Mouse (Mus musculus): ENCODE data around the gene Dnajb7. TPM values are rescaled to one million over a fixed set of nuclear protein-coding genes. Genes with fewer than 3 reads are reported as not detected.

Gene Dnajb7
- total and polyA plus RNA-seq, 2 experiments from 2014 or later, result 0.46 TPM; not detected in 1

GRCm38 (mm10) chr15:81361022-81361404 is 47.1 kb downstream of the Dnajb7 start:
- WGBS, result 31% methylated on average over 6 of the region's 6 CpGs
- no peaks in the 10 kb centered on the region for H3K9me3 ChIP-seq (replicated peaks; ENCODE audit: control insufficient read depth, low read length)
- H3K27ac ChIP-seq (ENCODE audit: low read depth), result peak overlapping the region; percentile 88
- H3K4me2 ChIP-seq (ENCODE audit: low read depth, low read length), result peak overlapping the region; percentile 82
- H3K36me3 ChIP-seq (replicated peaks; ENCODE audit: control insufficient read depth, insufficient read depth, low read length), result peaks cover 24% of the 10 kb centered on the region
- DNase-seq (ENCODE audit: low spot score) (no peak), ATAC-seq (ENCODE audit: insufficient read depth, low read depth) (peak; percentile 37)
- peak overlapping the region; percentile 79 for H3K4me3 ChIP-seq (ENCODE audit: low read depth, low read length)
- peaks cover 17% of the 10 kb centered on the region; the same call in 1 of the 2 replicates for H3K4me1 ChIP-seq (ENCODE audit: control insufficient read depth, insufficient read depth)
- H3K27me3 ChIP-seq (ENCODE audit: control insufficient read depth, insufficient read depth, low read length), result no peaks in the 10 kb centered on the region
- H3K9ac ChIP-seq (replicated peaks; ENCODE audit: low read depth, low read length), result peak overlapping the region; percentile 77; the same call in 1 of the 2 replicates
- TF ChIP-seq CTCF (IDR thresholded peaks at IDR 0.05; ENCODE audit: low read depth) (no peak), EP300 (IDR thresholded peaks at IDR 0.05; ENCODE audit: low read depth) (peak; percentile 49; the same call in 1 of the 2 replicates)

DNA sequence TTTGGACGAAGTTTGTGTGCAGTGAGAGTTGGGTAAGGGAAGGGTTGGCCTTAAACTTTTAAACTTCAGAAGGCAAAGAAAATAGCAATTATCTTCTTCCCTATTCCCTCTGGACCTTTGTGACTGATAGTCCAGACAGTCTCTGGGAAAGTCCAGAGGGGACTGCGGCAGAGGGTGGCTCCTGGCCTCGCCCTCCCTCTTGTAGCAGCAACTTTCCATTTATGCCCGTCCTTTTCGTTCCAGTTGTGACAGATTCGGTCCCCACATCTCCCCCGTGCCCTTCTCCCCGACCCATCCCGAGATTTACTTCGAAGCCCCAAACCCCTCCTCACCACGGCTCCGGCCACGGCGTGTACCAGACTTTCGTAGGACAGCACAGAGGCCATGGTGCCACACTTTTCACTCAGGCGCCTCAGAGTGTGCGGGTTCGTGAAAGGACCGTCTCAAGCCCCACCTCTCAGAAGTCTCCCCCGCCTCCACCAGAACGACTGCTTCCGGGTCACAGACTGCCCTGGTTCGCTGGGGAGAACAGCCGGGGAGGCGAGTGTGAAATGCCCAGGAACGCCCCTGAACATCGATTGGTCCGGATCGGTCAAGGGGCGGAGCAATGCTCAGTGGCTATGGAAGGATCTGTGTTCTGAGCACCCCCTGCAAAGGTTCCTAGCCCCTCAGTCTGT is 47.6 kb downstream of the Dnajb7 start, which contains the start of gene Slc25a17:
Gene Slc25a17, minus strand, starts transcription at position 468 of the 677 bp plus-strand sequence.
- peak; percentile 98 for DNase-seq (ENCODE audit: low spot score)
- Histone ChIP-seq H3K4me2 (ENCODE audit: low read depth, low read length) (peak within 1 kb of the TSS; percentile 82), H3K27me3 (ENCODE audit: control insufficient read depth, insufficient read depth, low read length) (no peaks in the 10 kb centered on the region), H3K9me3 (replicated peaks; ENCODE audit: control insufficient read depth, low read length) (no peaks in the 10 kb centered on the region), H3K36me3 (replicated peaks; ENCODE audit: control insufficient read depth, insufficient read depth, low read length) (peaks cover 19% of the 10 kb centered on the region), H3K4me3 (ENCODE audit: low read depth, low read length) (peak within 1 kb of the TSS; percentile 79), H3K9ac (replicated peaks; ENCODE audit: low read depth, low read length) (peak within 1 kb of the TSS; percentile 77), H3K27ac (ENCODE audit: low read depth) (peak within 1 kb of the TSS; percentile 88), H3K4me1 (ENCODE audit: control insufficient read depth, insufficient read depth) (peaks cover 17% of the 10 kb centered on the region; the same call in 1 of the 2 replicates)
- ATAC-seq (ENCODE audit: insufficient read depth, low read depth), result peak; percentile 99
- TF ChIP-seq EP300 (IDR thresholded peaks at IDR 0.05; ENCODE audit: low read depth) (no peak), CTCF (IDR thresholded peaks at IDR 0.05; ENCODE audit: low read depth) (no peak)
- WGBS, result under 1% methylated on average over 30 of the region's 30 CpGs

- no peak for ATAC-seq (ENCODE audit: insufficient read depth, low read depth)
- H3K4me2 ChIP-seq (ENCODE audit: low read depth, low read length), result peak overlapping the region; percentile 82; the same call in 1 of the 2 replicates
- H3K9ac ChIP-seq (replicated peaks; ENCODE audit: low read depth, low read length), result no peak overlapping the region
- H3K4me3 ChIP-seq (ENCODE audit: low read depth, low read length), result no peak overlapping the region
- DNase-seq (ENCODE audit: low spot score), result no peak
- no peaks in the 10 kb centered on the region for H3K27me3 ChIP-seq (ENCODE audit: control insufficient read depth, insufficient read depth, low read length)
- peaks cover 17% of the 10 kb centered on the region; the same call in 1 of the 2 replicates for H3K4me1 ChIP-seq (ENCODE audit: control insufficient read depth, insufficient read depth)
- peaks cover 13% of the 10 kb centered on the region for H3K36me3 ChIP-seq (replicated peaks; ENCODE audit: control insufficient read depth, insufficient read depth, low read length)
- WGBS, result 83% methylated on average over 5 of the region's 5 CpGs
- no peak for TF ChIP-seq EP300 (IDR thresholded peaks at IDR 0.05; ENCODE audit: low read depth)
- no peak for TF ChIP-seq CTCF (IDR thresholded peaks at IDR 0.05; ENCODE audit: low read depth)
- H3K9me3 ChIP-seq (replicated peaks; ENCODE audit: control insufficient read depth, low read length), result no peaks in the 10 kb centered on the region
- H3K27ac ChIP-seq (ENCODE audit: low read depth), result no peak overlapping the region
These were observed 48.7 kb downstream of the Dnajb7 start for GRCm38 (mm10) chr15:81359421-81359820.

- peaks cover 11% of the 10 kb centered on the region for H3K36me3 ChIP-seq (replicated peaks; ENCODE audit: control insufficient read depth, insufficient read depth, low read length)
- H3K9ac ChIP-seq (replicated peaks; ENCODE audit: low read depth, low read length), result no peak overlapping the region
- H3K9me3 ChIP-seq (replicated peaks; ENCODE audit: control insufficient read depth, low read length), result no peaks in the 10 kb centered on the region
- H3K27me3 ChIP-seq (ENCODE audit: control insufficient read depth, insufficient read depth, low read length), result no peaks in the 10 kb centered on the region
- no peak overlapping the region for H3K27ac ChIP-seq (ENCODE audit: low read depth)
- DNase-seq (ENCODE audit: low spot score), result no peak
- TF ChIP-seq CTCF (IDR thresholded peaks at IDR 0.05; ENCODE audit: low read depth), result no peak
- TF ChIP-seq EP300 (IDR thresholded peaks at IDR 0.05; ENCODE audit: low read depth), result no peak
- no peak for ATAC-seq (ENCODE audit: insufficient read depth, low read depth)
- H3K4me2 ChIP-seq (ENCODE audit: low read depth, low read length), result no peak overlapping the region
- H3K4me3 ChIP-seq (ENCODE audit: low read depth, low read length), result no peak overlapping the region
- 67% methylated on average over 3 of the region's 3 CpGs for whole genome bisulfite sequencing
- H3K4me1 ChIP-seq (ENCODE audit: control insufficient read depth, insufficient read depth), result peaks cover 17% of the 10 kb centered on the region; the same call in 1 of the 2 replicates
These were observed 49.2 kb downstream of the Dnajb7 start for GRCm38 (mm10) chr15:81358943-81359342.

GRCm38 (mm10) chr15:81356946-81357345 is 51.2 kb downstream of the Dnajb7 start:
- no peaks in the 10 kb centered on the region for H3K36me3 ChIP-seq (replicated peaks; ENCODE audit: control insufficient read depth, insufficient read depth, low read length)
- DNase-seq (ENCODE audit: low spot score) (no peak), ATAC-seq (ENCODE audit: insufficient read depth, low read depth) (no peak)
- 50% methylated on average over 5 of the region's 5 CpGs for WGBS
- TF ChIP-seq CTCF (IDR thresholded peaks at IDR 0.05; ENCODE audit: low read depth), result no peak
- TF ChIP-seq EP300 (IDR thresholded peaks at IDR 0.05; ENCODE audit: low read depth), result no peak
- H3K9me3 ChIP-seq (replicated peaks; ENCODE audit: control insufficient read depth, low read length), result no peaks in the 10 kb centered on the region
- H3K27ac ChIP-seq (ENCODE audit: low read depth), result no peak overlapping the region
- no peaks in the 10 kb centered on the region for H3K27me3 ChIP-seq (ENCODE audit: control insufficient read depth, insufficient read depth, low read length)
- H3K4me3 ChIP-seq (ENCODE audit: low read depth, low read length), result no peak overlapping the region
- H3K9ac ChIP-seq (replicated peaks; ENCODE audit: low read depth, low read length), result no peak overlapping the region
- H3K4me1 ChIP-seq (ENCODE audit: control insufficient read depth, insufficient read depth), result peaks cover 17% of the 10 kb centered on the region; the same call in 1 of the 2 replicates
- H3K4me2 ChIP-seq (ENCODE audit: low read depth, low read length), result no peak overlapping the region

Other genes with a start within 250 kb of the Dnajb7 start
- 11.4 and 26.0 TPM in 2 replicates for gene Mrtfa, start 217.5 kb downstream of the Dnajb7 start, total RNA-seq (2014; rRNA removed; ENCODE audit: low replicate concordance)
- 4.9 and 5.8 TPM in 2 replicates for gene Mrtfa, start 217.5 kb downstream of the Dnajb7 start, polyA plus RNA-seq (2015; fragmentation: Nextera tagmentation; extraction: Ambion mirVana)
- 4.2 TPM in 1 of 2 replicates, not detected in the other for gene Mchr1, start 172.8 kb downstream of the Dnajb7 start, total RNA-seq (2014; rRNA removed; ENCODE audit: low replicate concordance)
- gene Mchr1, start 172.8 kb downstream of the Dnajb7 start, polyA plus RNA-seq (2015; fragmentation: Nextera tagmentation; extraction: Ambion mirVana), result not detected in 2 replicates
- 20.1 and 35.7 TPM in 2 replicates for gene Slc25a17, start 47.5 kb downstream of the Dnajb7 start, total RNA-seq (2014; rRNA removed; ENCODE audit: low replicate concordance)
- gene Slc25a17, start 47.5 kb downstream of the Dnajb7 start, polyA plus RNA-seq (2015; fragmentation: Nextera tagmentation; extraction: Ambion mirVana), result 39.8 and 40.8 TPM in 2 replicates
- 52.8 and 55.2 TPM in 2 replicates for gene St13, start 8.2 kb downstream of the Dnajb7 start, total RNA-seq (2014; rRNA removed; ENCODE audit: low replicate concordance)
- gene St13, start 8.2 kb downstream of the Dnajb7 start, polyA plus RNA-seq (2015; fragmentation: Nextera tagmentation; extraction: Ambion mirVana), result 85.4 and 90.4 TPM in 2 replicates
- 10.5 and 14.9 TPM in 2 replicates for gene Xpnpep3, start 8.2 kb downstream of the Dnajb7 start, total RNA-seq (2014; rRNA removed; ENCODE audit: low replicate concordance)
- gene Xpnpep3, start 8.2 kb downstream of the Dnajb7 start, polyA plus RNA-seq (2015; fragmentation: Nextera tagmentation; extraction: Ambion mirVana), result 6.9 and 7.3 TPM in 2 replicates
- 59.6 and 131 TPM in 2 replicates for gene Rbx1, start 58.0 kb upstream of the Dnajb7 start, total RNA-seq (2014; rRNA removed; ENCODE audit: low replicate concordance)
- 445 and 462 TPM in 2 replicates for gene Rbx1, start 58.0 kb upstream of the Dnajb7 start, polyA plus RNA-seq (2015; fragmentation: Nextera tagmentation; extraction: Ambion mirVana)
- 24.3 and 38.5 TPM in 2 replicates for gene Ep300, start 177.1 kb upstream of the Dnajb7 start, total RNA-seq (2014; rRNA removed; ENCODE audit: low replicate concordance)
- gene Ep300, start 177.1 kb upstream of the Dnajb7 start, polyA plus RNA-seq (2015; fragmentation: Nextera tagmentation; extraction: Ambion mirVana), result 4.0 and 5.6 TPM in 2 replicates

Measured in heart, postnatal 0 days (tissue).